Mouse (Mus musculus): ENCODE results near the gene Pcdh17. TPM values are rescaled to one million over a fixed set of nuclear protein-coding genes. Genes with fewer than 3 reads are reported as not detected.

Gene Pcdh17
- 9.6 and 12.1 TPM in 2 replicates for polyA plus RNA-seq (2012; rRNA removed)

GRCm38 (mm10) chr14:84443288-84443686, at the start of gene Pcdh17:
TSS of gene Pcdh17 (plus strand) at chr14:84443563.

Data from central nervous system, embryonic 14 days (tissue).